In genomic region chr12:17557967-17558345, GRCm38 (mm10) we compare ENCODE assay signal across 9 mouse cellular contexts. TPM values are rescaled to one million over a fixed set of nuclear protein-coding genes. Genes with fewer than 3 reads are reported as not detected.
DNase-seq lines count a peak whose midpoint lies in the region; ATAC-seq lines count a peak whose summit lies in the region.
"Had no signal": no experiment of that assay in that cellular context is flagged by ENCODE, and none has a peak within 500 bp of the region (broad histone marks: within the 10 kb centered on the region; RNA-seq: fewer than 3 reads in every experiment).

No protein-coding gene starts in this region.

- H3K4me1 ChIP-seq in hindbrain, embryonic 12.5 days = peaks cover 11% of the 10 kb centered on the region
- peaks cover 25% of the 10 kb centered on the region for H3K4me1 ChIP-seq in neural tube, embryonic 15.5 days

- no peak overlapping the region for H3K4me2 ChIP-seq in hindbrain, embryonic 12.5 days (replicated peaks)
- no peak overlapping the region for H3K4me2 ChIP-seq in neural tube, embryonic 15.5 days

- peak overlapping the region; percentile 77 for H3K27ac ChIP-seq in hindbrain, embryonic 12.5 days
- H3K27ac ChIP-seq in neural tube, embryonic 15.5 days (replicated peaks) = peak overlapping the region; percentile 77

- peak; percentile 55; the same call in 1 of the 2 replicates for ATAC-seq in hindbrain, embryonic 12.5 days (ENCODE audit: low FRiP score)
- peak; percentile 48 for ATAC-seq in neural tube, embryonic 15.5 days (ENCODE audit: low FRiP score)

- H3K4me3 ChIP-seq in hindbrain, embryonic 12.5 days = no peak overlapping the region
- H3K4me3 ChIP-seq in neural tube, embryonic 15.5 days (replicated peaks) = no peak overlapping the region

- no peaks in the 10 kb centered on the region for H3K27me3 ChIP-seq in hindbrain, embryonic 12.5 days
- no peaks in the 10 kb centered on the region for H3K27me3 ChIP-seq in neural tube, embryonic 15.5 days (replicated peaks)

- DNase-seq in right cerebral cortex, postnatal 4 days = peak; percentile 47
- no peak for DNase-seq in right cerebral cortex, postnatal 36 days (ENCODE audit: low spot score in 2 of 2)
- peak; percentile 60 to 75 for DNase-seq in cerebellum, postnatal 25 days
- DNase-seq in urinary bladder, postnatal 14 days (ENCODE audit: low spot score) = no peak
- no peak for DNase-seq in urinary bladder, adult 18-20 months (ENCODE audit: low spot score in 2 of 2)
- DNase-seq in kidney, postnatal 4 days = no peak
- DNase-seq: spleen, adult 18-20 months had no signal

- H3K9me3 ChIP-seq in hindbrain, embryonic 12.5 days (replicated peaks) = no peaks in the 10 kb centered on the region
- no peaks in the 10 kb centered on the region for H3K9me3 ChIP-seq in neural tube, embryonic 15.5 days (replicated peaks)

- WGBS in hindbrain, embryonic 12.5 days = 31% methylated on average over 2 of the region's 2 CpGs
- WGBS in neural tube, embryonic 15.5 days = 22% methylated on average over 2 of the region's 2 CpGs

- no peak overlapping the region for H3K9ac ChIP-seq in hindbrain, embryonic 12.5 days
- no peak overlapping the region for H3K9ac ChIP-seq in neural tube, embryonic 15.5 days (replicated peaks)

- H3K36me3 ChIP-seq in hindbrain, embryonic 12.5 days = no peaks in the 10 kb centered on the region
- no peaks in the 10 kb centered on the region for H3K36me3 ChIP-seq in neural tube, embryonic 15.5 days

RNA-seq across cellular contexts. Expression of gene Odc1, which starts 13.4 kb away (rescaled TPM):
- polyA plus RNA-seq in hindbrain, embryonic 12.5 days (2016; fragmentation: Nextera tagmentation; extraction: Ambion mirVana) = 237 and 240 TPM in 2 replicates
- 104 and 117 TPM in 2 replicates for polyA plus RNA-seq in neural tube, embryonic 15.5 days (2015; fragmentation: Nextera tagmentation; extraction: Ambion mirVana)

Comparison
In these comparisons a context has a peak if more than half of its experiments do, and no peak if none do; other contexts are left out.
1. DNase-seq: peak in right cerebral cortex, postnatal 4 days (single experiment) and cerebellum, postnatal 25 days (2 of 2); none in right cerebral cortex, postnatal 36 days (0 of 2), urinary bladder, postnatal 14 days (single experiment), urinary bladder, adult 18-20 months (0 of 2) and kidney, postnatal 4 days (0 of 2).